Mouse (Mus musculus): Measurements from ENCODE around the gene Prune2.

The Prune2 gene

GRCm38 (mm10) chr19:17210541-17210940, 254.6 kb downstream of the Prune2 start:
- no peak for DNase-seq

GRCm38 (mm10) chr19:17214896-17215520, 259.1 kb downstream of the Prune2 start:
- no peak for DNase-seq

- DNase-seq, result no peak
These were observed 262.3 kb downstream of the Prune2 start for GRCm38 (mm10) chr19:17218195-17218594.

- DNase-seq, result no peak
These were observed 267.9 kb downstream of the Prune2 start for GRCm38 (mm10) chr19:17223801-17224200.

GRCm38 (mm10) chr19:17225570-17226083, 269.7 kb downstream of the Prune2 start:
- no peak for DNase-seq

GRCm38 (mm10) chr19:17226096-17226495, 270.2 kb downstream of the Prune2 start:
- DNase-seq, result no peak

GRCm38 (mm10) chr19:17230013-17230412, 274.1 kb downstream of the Prune2 start:
- DNase-seq, result no peak

GRCm38 (mm10) chr19:17238471-17238870, 282.6 kb downstream of the Prune2 start:
- no peak for DNase-seq

GRCm38 (mm10) chr19:17240170-17241077, 284.5 kb downstream of the Prune2 start:
- no peak for DNase-seq

- DNase-seq, result no peak
These were observed 285.3 kb downstream of the Prune2 start for GRCm38 (mm10) chr19:17241206-17241605.

GRCm38 (mm10) chr19:17242962-17243361, 287.0 kb downstream of the Prune2 start:
- DNase-seq, result no peak

- DNase-seq, result no peak
These were observed 288.6 kb downstream of the Prune2 start for GRCm38 (mm10) chr19:17244544-17244943.

GRCm38 (mm10) chr19:17247352-17247925, 291.5 kb downstream of the Prune2 start:
- DNase-seq, result no peak

- DNase-seq, result no peak
These were observed 293.8 kb downstream of the Prune2 start for GRCm38 (mm10) chr19:17249691-17250090.

GRCm38 (mm10) chr19:17250801-17251200, 294.9 kb downstream of the Prune2 start:
- DNase-seq, result no peak

GRCm38 (mm10) chr19:17251453-17251852, 295.5 kb downstream of the Prune2 start:
- no peak for DNase-seq

- no peak for DNase-seq
These were observed 296.9 kb downstream of the Prune2 start for GRCm38 (mm10) chr19:17252845-17253244.

- DNase-seq, result no peak
These were observed 299.6 kb downstream of the Prune2 start for GRCm38 (mm10) chr19:17255511-17255910.

GRCm38 (mm10) chr19:17256388-17256787, 300.5 kb downstream of the Prune2 start:
- DNase-seq, result no peak

- no peak for DNase-seq
These were observed 300.9 kb downstream of the Prune2 start for GRCm38 (mm10) chr19:17256867-17257266.

GRCm38 (mm10) chr19:17263181-17263580, 307.3 kb downstream of the Prune2 start:
- no peak for DNase-seq

- no peak for DNase-seq
These were observed 307.9 kb downstream of the Prune2 start for GRCm38 (mm10) chr19:17263679-17264370.
